Mouse (Mus musculus) midbrain, embryonic 14.5 days (tissue): ENCODE results near the gene Thap12. TPM values are rescaled to one million over a fixed set of nuclear protein-coding genes. Genes with fewer than 3 reads are reported as not detected.
A peak's percentile ranks its signal among the peaks of the same experiment; 100 is the strongest.

Experiments used
- ATAC-seq: fragments of 200-750 bp; cut with Nextera tagmentation; 2 replicates; pipeline ENCODE4 v1.8.0; 2017; ENCODE audit warnings: moderate number of reproducible peaks, moderate library complexity; ENCODE audit not compliant: low FRiP score, low TSS enrichment
- DNase-seq: peaks from one replicate; pipeline ENCODE4 v3.0.0-alpha.2; 2015
- H3K27ac ChIP-seq: fragments of 300-500 bp; sonication (generic); replicated peaks from 2 replicates; pipeline ENCODE4 v1.5.1; 2014; ENCODE audit warnings: mild to moderate bottlenecking, low read depth, low read length, moderate library complexity
- H3K27me3 ChIP-seq: fragments of 300-500 bp; sonication (generic); 2 replicates; pipeline ENCODE4 v1.6.1; 2014; ENCODE audit warnings: low read length, control low read depth, mixed read lengths; ENCODE audit not compliant: control insufficient read depth, insufficient read depth
- H3K36me3 ChIP-seq: fragments of 300-500 bp; sonication (generic); 2 replicates; pipeline ENCODE4 v1.6.1; 2014; ENCODE audit warnings: low read length, control low read depth; ENCODE audit not compliant: control insufficient read depth, insufficient read depth
- H3K4me1 ChIP-seq: fragments of 300-500 bp; sonication (generic); 2 replicates; pipeline ENCODE4 v1.6.1; 2014; ENCODE audit warnings: mild to moderate bottlenecking, antibody characterized with exemption, low read length, control low read depth; ENCODE audit not compliant: control insufficient read depth, insufficient read depth
- H3K4me2 ChIP-seq: fragments of 300-500 bp; sonication (generic); 2 replicates; pipeline ENCODE4 v1.6.1; 2014; ENCODE audit warnings: mild to moderate bottlenecking, low read length, moderate library complexity
- H3K4me3 ChIP-seq: fragments of 300-500 bp; sonication (generic); replicated peaks from 2 replicates; pipeline ENCODE4 v1.5.1; 2014; ENCODE audit warnings: low read depth, low read length
- H3K9ac ChIP-seq: fragments of 300-500 bp; sonication (generic); replicated peaks from 2 replicates; pipeline ENCODE4 v1.6.1; 2014; ENCODE audit warnings: mild to moderate bottlenecking, low read length, moderate library complexity
- H3K9me3 ChIP-seq: fragments of 300-500 bp; sonication (generic); 2 replicates; pipeline ENCODE4 v1.6.1; 2016; ENCODE audit warnings: low read length, control low read depth, mixed read lengths; ENCODE audit not compliant: control insufficient read depth
- WGBS: fragments of 180-500 bp; shearing (Covaris S2); extraction: QIAGEN DNeasy Blood & Tissue Kit; methylation state at CpG from one replicate; pipeline ENCODE4 v1.1.7; 2014; 5-methylcytosine and 5-hydroxymethylcytosine counted together
- polyA plus RNA-seq: library from polyadenylated mRNA; unstranded; fragments of >200 nt; fragmentation: Nextera tagmentation; extraction: Ambion mirVana; gene quantifications from 2 replicates; pipeline ENCODE4 v1.2.1, GENCODE M21; 2014

Thap12 gene
- polyA plus RNA-seq, 1 experiment from 2014 or later: 61.6 TPM

GRCm38 (mm10) chr7:98690831-98691230 is 12.1 kb upstream of the Thap12 start:
- Histone ChIP-seq H3K27ac (no peak overlapping the region), H3K9me3 (no peaks in the 10 kb centered on the region), H3K4me1 (no peaks in the 10 kb centered on the region), H3K27me3 (no peaks in the 10 kb centered on the region), H3K36me3 (no peaks in the 10 kb centered on the region), H3K4me2 (no peak overlapping the region), H3K4me3 (no peak overlapping the region), H3K9ac (no peak overlapping the region)
- DNase-seq (no peak), ATAC-seq (no peak)
- WGBS: 15% methylated on average over 3 of the region's 3 CpGs

GRCm38 (mm10) chr7:98692761-98693546 is 9.9 kb upstream of the Thap12 start:
- Histone ChIP-seq H3K4me3 (no peak overlapping the region), H3K9me3 (no peaks in the 10 kb centered on the region), H3K27ac (no peak overlapping the region), H3K4me1 (no peaks in the 10 kb centered on the region), H3K4me2 (no peak overlapping the region), H3K36me3 (no peaks in the 10 kb centered on the region), H3K9ac (no peak overlapping the region), H3K27me3 (no peaks in the 10 kb centered on the region)
- 50% methylated on average over 24 of the region's 24 CpGs for WGBS
- no peak for ATAC-seq
- DNase-seq: no peak

- H3K36me3 ChIP-seq: no peaks in the 10 kb centered on the region
- no peak overlapping the region for H3K27ac ChIP-seq
- no peaks in the 10 kb centered on the region for H3K9me3 ChIP-seq
- H3K27me3 ChIP-seq: no peaks in the 10 kb centered on the region
- no peak overlapping the region for H3K9ac ChIP-seq
- no peak overlapping the region for H3K4me2 ChIP-seq
- H3K4me3 ChIP-seq: no peak overlapping the region
- 86% methylated on average over 5 of the region's 5 CpGs for WGBS
- no peaks in the 10 kb centered on the region for H3K4me1 ChIP-seq
- no peak for ATAC-seq
- no peak for DNase-seq
Measured at GRCm38 (mm10) chr7:98694046-98694445, 8.9 kb upstream of the Thap12 start.

GRCm38 (mm10) chr7:98697496-98697895 is 5.4 kb upstream of the Thap12 start:
- no peak overlapping the region for H3K4me2 ChIP-seq
- no peaks in the 10 kb centered on the region for H3K27me3 ChIP-seq
- H3K4me3 ChIP-seq: no peak overlapping the region
- ATAC-seq (no peak), DNase-seq (peak; percentile 50)
- H3K4me1 ChIP-seq: peaks cover 8% of the 10 kb centered on the region; the same call in 1 of the 2 replicates
- 14% methylated on average over 2 of the region's 2 CpGs for WGBS
- no peak overlapping the region for H3K9ac ChIP-seq
- H3K27ac ChIP-seq: no peak overlapping the region
- H3K36me3 ChIP-seq: no peaks in the 10 kb centered on the region
- H3K9me3 ChIP-seq: no peaks in the 10 kb centered on the region

GRCm38 (mm10) chr7:98698041-98698440 is 4.9 kb upstream of the Thap12 start:
- WGBS: 69% methylated on average over 5 of the region's 5 CpGs
- no peaks in the 10 kb centered on the region for H3K9me3 ChIP-seq
- ATAC-seq (no peak), DNase-seq (no peak)
- H3K4me1 ChIP-seq: peaks cover 8% of the 10 kb centered on the region; the same call in 1 of the 2 replicates
- H3K27ac ChIP-seq: no peak overlapping the region
- H3K4me3 ChIP-seq: no peak overlapping the region
- no peak overlapping the region for H3K4me2 ChIP-seq
- H3K36me3 ChIP-seq: no peaks in the 10 kb centered on the region
- no peak overlapping the region for H3K9ac ChIP-seq
- no peaks in the 10 kb centered on the region for H3K27me3 ChIP-seq

- Histone ChIP-seq H3K4me2 (no peak overlapping the region), H3K4me3 (no peak overlapping the region), H3K9ac (no peak overlapping the region), H3K4me1 (peaks cover 8% of the 10 kb centered on the region), H3K27me3 (no peaks in the 10 kb centered on the region), H3K36me3 (no peaks in the 10 kb centered on the region), H3K9me3 (no peaks in the 10 kb centered on the region), H3K27ac (no peak overlapping the region)
- ATAC-seq (no peak), DNase-seq (no peak)
- WGBS: 95% methylated on average over 4 of the region's 4 CpGs
Measured at GRCm38 (mm10) chr7:98698590-98698989, 4.3 kb upstream of the Thap12 start.

- 59% methylated on average over 7 of the region's 7 CpGs for WGBS
Measured at GRCm38 (mm10) chr7:98701771-98702170, 1.1 kb upstream of the Thap12 start.

GRCm38 (mm10) chr7:98703365-98703881 is 520 bp downstream of the Thap12 start:
- Histone ChIP-seq H3K4me2 (peak overlapping the region; percentile 70), H3K27me3 (no peaks in the 10 kb centered on the region), H3K9me3 (no peaks in the 10 kb centered on the region), H3K4me3 (peak overlapping the region; percentile 98), H3K36me3 (no peaks in the 10 kb centered on the region), H3K4me1 (peaks cover 27% of the 10 kb centered on the region), H3K9ac (peak overlapping the region; percentile 86), H3K27ac (peak overlapping the region; percentile 83)
- ATAC-seq (peak; percentile 18; the same call in 1 of the 2 replicates), DNase-seq (no peak)
- under 1% methylated on average over 38 of the region's 38 CpGs for WGBS

More at GRCm38 (mm10) chr7:98701771-98702170, 1.1 kb upstream of the Thap12 start:
- H3K27ac ChIP-seq: no peak overlapping the region
- DNase-seq: no peak
- H3K9ac ChIP-seq: peak overlapping the region; percentile 65
- no peaks in the 10 kb centered on the region for H3K36me3 ChIP-seq
- H3K27me3 ChIP-seq: no peaks in the 10 kb centered on the region
- no peak for ATAC-seq
- H3K4me2 ChIP-seq: peak overlapping the region; percentile 79
- H3K4me1 ChIP-seq: peaks cover 27% of the 10 kb centered on the region
- H3K4me3 ChIP-seq: peak overlapping the region; percentile 98
- H3K9me3 ChIP-seq: no peaks in the 10 kb centered on the region

GRCm38 (mm10) chr7:98704276-98704675 is 1.4 kb downstream of the Thap12 start:
- Histone ChIP-seq H3K9me3 (no peaks in the 10 kb centered on the region), H3K27me3 (no peaks in the 10 kb centered on the region), H3K27ac (no peak overlapping the region), H3K4me1 (peaks cover 27% of the 10 kb centered on the region), H3K9ac (peak overlapping the region; percentile 86; the same call in 1 of the 2 replicates), H3K4me3 (peak overlapping the region; percentile 98), H3K4me2 (peak overlapping the region; percentile 70), H3K36me3 (no peaks in the 10 kb centered on the region)
- ATAC-seq (no peak), DNase-seq (no peak)
- 56% methylated on average over 5 of the region's 5 CpGs for WGBS
